Mouse (Mus musculus): ENCODE measurements around the gene Smyd1.

DNA sequence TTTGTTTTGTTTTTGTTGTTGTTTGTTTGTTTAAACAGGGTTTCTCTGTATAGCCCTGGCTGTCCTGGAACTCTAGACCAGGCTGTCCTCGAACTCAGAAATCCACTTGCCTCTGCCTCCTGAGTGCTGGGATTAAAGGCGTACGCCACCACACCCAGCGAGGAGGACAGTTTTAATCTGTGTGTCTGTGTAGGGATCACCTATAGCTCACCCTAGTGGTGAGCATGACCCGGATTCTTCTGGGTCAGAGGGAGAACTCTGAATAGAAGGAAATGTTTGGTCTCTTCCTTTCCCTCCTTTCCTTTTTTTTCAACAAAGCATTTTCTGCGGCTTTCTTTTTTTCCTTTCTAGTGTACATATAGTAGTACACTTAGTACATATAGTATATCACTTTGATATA, 26.7 kb downstream of the Smyd1 start:
- TF ChIP-seq POLR2A (IDR thresholded peaks at IDR 0.05; ENCODE audit: borderline replicate concordance, extremely low read depth, insufficient read depth, insufficient read length, poor library complexity, severe bottlenecking) (no peak), CTCF (IDR thresholded peaks at IDR 0.05; ENCODE audit: borderline replicate concordance, extremely low read depth, insufficient read depth, insufficient read length) (no peak; the same call in 1 of the 2 replicates)
